In the genomic region with DNA sequence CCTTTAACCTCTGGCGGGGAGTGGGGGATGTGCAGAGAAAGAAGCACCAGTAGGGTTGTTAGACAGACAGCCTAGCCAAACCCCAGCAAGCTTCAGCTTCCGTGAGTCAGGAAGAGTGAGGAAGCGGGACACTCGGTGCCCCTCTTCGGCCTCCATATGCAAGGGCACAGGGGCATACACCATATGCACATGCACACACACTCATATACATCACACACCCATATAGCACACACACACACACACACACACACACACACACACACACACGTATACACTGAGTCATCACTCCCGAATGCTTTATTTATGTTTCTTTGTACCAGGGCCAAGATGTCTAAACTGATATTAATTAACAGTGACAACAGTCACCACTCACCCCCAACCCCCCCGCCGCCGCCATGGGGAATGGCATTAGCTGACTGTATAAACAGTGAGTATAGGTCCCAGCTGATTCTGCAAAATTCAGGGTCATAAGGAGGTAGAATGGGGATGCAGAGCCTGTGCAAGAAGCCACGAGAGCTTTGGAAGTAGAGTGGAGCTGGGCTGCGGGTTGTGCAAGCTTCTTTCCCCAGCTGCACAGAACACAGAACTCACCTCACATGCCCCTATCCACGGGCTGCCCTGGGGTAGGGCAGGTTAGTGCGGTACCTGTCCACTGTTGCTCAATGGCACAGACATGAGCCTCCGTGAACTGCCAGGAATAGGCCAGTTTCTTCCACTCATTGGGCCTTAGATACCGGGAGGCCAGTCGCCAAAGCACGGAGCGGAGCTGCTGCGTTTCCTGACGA, we compare ENCODE assay signal across 29 mouse cellular contexts. TPM values are rescaled to one million over a fixed set of nuclear protein-coding genes. Genes with fewer than 3 reads are reported as not detected.
DNase-seq lines count a peak whose midpoint lies in the region; ATAC-seq and TF ChIP-seq lines count a peak whose summit lies in the region.
"Had no signal": no experiment of that assay in that cellular context is flagged by ENCODE, and none has a peak within 500 bp of the region (broad histone marks: within the 10 kb centered on the region; RNA-seq: fewer than 3 reads in every experiment).

No protein-coding gene starts in this region.

- H3K9ac ChIP-seq in midbrain, embryonic 13.5 days (replicated peaks): 0 out of 2 replicates have a peak overlapping the region, but pooled peaks have one; percentile 23
- no peak overlapping the region for H3K9ac ChIP-seq in midbrain, postnatal 0 days (replicated peaks; ENCODE audit: low read length, poor library complexity, severe bottlenecking)
- H3K9ac ChIP-seq in forebrain, postnatal 0 days: no peak overlapping the region
- H3K9ac ChIP-seq: limb, embryonic 12.5 days; liver, postnatal 0 days had no signal

- no peak overlapping the region for H3K4me3 ChIP-seq in midbrain, embryonic 13.5 days (replicated peaks)
- H3K4me3 ChIP-seq in midbrain, postnatal 0 days (ENCODE audit: low read depth, low read length): no peak overlapping the region
- H3K4me3 ChIP-seq in forebrain, postnatal 0 days (ENCODE audit: low read depth, low read length): no peak overlapping the region
- H3K4me3 ChIP-seq: forebrain, embryonic 10.5 days; limb, embryonic 12.5 days had no signal

- H3K27ac ChIP-seq in midbrain, embryonic 13.5 days: no peak overlapping the region
- H3K27ac ChIP-seq in midbrain, postnatal 0 days (ENCODE audit: low read depth, low read length): no peak overlapping the region
- H3K27ac ChIP-seq in forebrain, postnatal 0 days (ENCODE audit: low read depth, low read length): no peak overlapping the region
- H3K27ac ChIP-seq: forebrain, embryonic 10.5 days; limb, embryonic 12.5 days had no signal

- no peaks in the 10 kb centered on the region for H3K4me1 ChIP-seq in midbrain, embryonic 13.5 days (replicated peaks)
- no peaks in the 10 kb centered on the region for H3K4me1 ChIP-seq in midbrain, postnatal 0 days (ENCODE audit: insufficient read depth, low read length)
- H3K4me1 ChIP-seq in forebrain, postnatal 0 days (ENCODE audit: insufficient read depth): no peaks in the 10 kb centered on the region
- H3K4me1 ChIP-seq: forebrain, embryonic 10.5 days; limb, embryonic 12.5 days had no signal

- 87% methylated on average over 21 of the region's 21 CpGs for WGBS in midbrain, embryonic 13.5 days
- 83% methylated on average over 21 of the region's 21 CpGs for WGBS in midbrain, postnatal 0 days
- WGBS in forebrain, postnatal 0 days: 85% methylated on average over 21 of the region's 21 CpGs

- DNase-seq in adrenal gland, postnatal 25 days: peak; percentile 25
- DNase-seq in adrenal gland, adult 18-20 months (ENCODE audit: low spot score in 2 of 2): no peak
- DNase-seq in midbrain, postnatal 0 days (ENCODE audit: low spot score): no peak
- peak; percentile 71 for DNase-seq in Muller cell, postnatal 12 days (ENCODE audit: inconsistent ontology term)
- peak; percentile 70 for DNase-seq in retina, postnatal 1 day
- DNase-seq in left cerebral cortex, adult 18-20 months (ENCODE audit: low spot score in 2 of 2): no peak
- DNase-seq in forebrain, postnatal 0 days: no peak
- DNase-seq: cerebellum, adult 2 months; cerebellum, postnatal 36 days; kidney, adult 9 months; kidney, postnatal 25 days; layer of hippocampus, postnatal 36 days; right cerebral cortex, postnatal 14 days; spleen, adult 18-20 months had no signal

- H3K27me3 ChIP-seq in midbrain, embryonic 13.5 days: no peaks in the 10 kb centered on the region
- no peaks in the 10 kb centered on the region for H3K27me3 ChIP-seq in midbrain, postnatal 0 days (ENCODE audit: insufficient read depth, low read length)
- H3K27me3 ChIP-seq in forebrain, postnatal 0 days (ENCODE audit: insufficient read depth, low read length): no peaks in the 10 kb centered on the region
- H3K27me3 ChIP-seq: limb, embryonic 12.5 days had no signal

- no peaks in the 10 kb centered on the region for H3K36me3 ChIP-seq in midbrain, embryonic 13.5 days
- no peaks in the 10 kb centered on the region for H3K36me3 ChIP-seq in midbrain, postnatal 0 days (ENCODE audit: insufficient read depth, low read length)
- H3K36me3 ChIP-seq in forebrain, postnatal 0 days (ENCODE audit: insufficient read depth): no peaks in the 10 kb centered on the region
- H3K36me3 ChIP-seq: forebrain, embryonic 10.5 days; limb, embryonic 12.5 days had no signal

- no peak for ATAC-seq in midbrain, embryonic 13.5 days
- ATAC-seq in midbrain, postnatal 0 days (ENCODE audit: low FRiP score): no peak
- no peak for ATAC-seq in forebrain, postnatal 0 days
- ATAC-seq: forebrain, embryonic 16.5 days; hindbrain, embryonic 16.5 days; intestine, embryonic 16.5 days; liver, postnatal 0 days had no signal

- no peaks in the 10 kb centered on the region for H3K9me3 ChIP-seq in midbrain, embryonic 13.5 days
- no peaks in the 10 kb centered on the region for H3K9me3 ChIP-seq in midbrain, postnatal 0 days (ENCODE audit: low read length)
- no peaks in the 10 kb centered on the region for H3K9me3 ChIP-seq in forebrain, postnatal 0 days (ENCODE audit: low read length)
- H3K9me3 ChIP-seq: forebrain, embryonic 10.5 days; limb, embryonic 12.5 days had no signal

- no peak for TF ChIP-seq CTCF in midbrain, postnatal 0 days (IDR thresholded peaks at IDR 0.05)
- no peak for TF ChIP-seq CTCF in forebrain, postnatal 0 days (IDR thresholded peaks at IDR 0.05; ENCODE audit: low read depth)

- H3K4me2 ChIP-seq in midbrain, embryonic 13.5 days (replicated peaks): no peak overlapping the region
- no peak overlapping the region for H3K4me2 ChIP-seq in midbrain, postnatal 0 days (ENCODE audit: low read depth, low read length, poor library complexity, severe bottlenecking)
- H3K4me2 ChIP-seq in forebrain, postnatal 0 days (ENCODE audit: low read depth): no peak overlapping the region
- H3K4me2 ChIP-seq: limb, embryonic 12.5 days; liver, embryonic 11.5 days; midbrain, embryonic 11.5 days had no signal

RNA-seq across cellular contexts. Expression of gene Ankdd1a, which starts 17.1 kb away (rescaled TPM):
- 2.1 and 3.5 TPM in 2 replicates for total RNA-seq in adrenal gland, postnatal 25 days (2021)
- 1 to 10 TPM in 1 of 2 experiments, under 1 TPM in 1; 0.35 to 1.6 TPM for total RNA-seq in adrenal gland, adult 18-20 months (2021)
- polyA plus RNA-seq in midbrain, embryonic 13.5 days (2015; fragmentation: Nextera tagmentation; extraction: Ambion mirVana): 0.63 and 0.72 TPM in 2 replicates
- total RNA-seq in midbrain, postnatal 0 days (2014; rRNA removed): 5.4 and 5.5 TPM in 2 replicates
- 1.4 TPM in 2 replicates for polyA plus RNA-seq in midbrain, postnatal 0 days (2015; fragmentation: Nextera tagmentation; extraction: Ambion mirVana)
- total RNA-seq in left cerebral cortex, adult 18-20 months (2021): 1 to 10 TPM; 2.3 to 3.7 TPM
- total RNA-seq in forebrain, postnatal 0 days (2014; rRNA removed): 3.3 TPM in 2 replicates
- 0.25 and 0.50 TPM in 2 replicates for polyA plus RNA-seq in forebrain, postnatal 0 days (2015; fragmentation: Nextera tagmentation; extraction: Ambion mirVana)
- total RNA-seq: gastrocnemius, adult 18-20 months; gastrocnemius, postnatal 4 days; hematopoietic stem cell, adult 5-6 weeks; megakaryocyte progenitor cell, adult 5-6 weeks; MEL had no signal
- polyA plus RNA-seq: forebrain, embryonic 10.5 days; heart, embryonic 16.5 days; intestine, embryonic 16.5 days; limb, embryonic 12.5 days; liver, embryonic 11.5 days; liver, postnatal 0 days; midbrain, embryonic 11.5 days had no signal

RNA-seq across cellular contexts. Expression of gene Spg21, which starts 42.2 kb away (rescaled TPM):
- 42.3 and 54.8 TPM in 2 replicates for total RNA-seq in adrenal gland, postnatal 25 days (2021)
- 10 to 100 TPM; 53.2 to 64.3 TPM for total RNA-seq in adrenal gland, adult 18-20 months (2021)
- 138 and 140 TPM in 2 replicates for polyA plus RNA-seq in midbrain, embryonic 13.5 days (2015; fragmentation: Nextera tagmentation; extraction: Ambion mirVana)
- 79.3 and 80.1 TPM in 2 replicates for total RNA-seq in midbrain, postnatal 0 days (2014; rRNA removed)
- 99.4 and 103 TPM in 2 replicates for polyA plus RNA-seq in midbrain, postnatal 0 days (2015; fragmentation: Nextera tagmentation; extraction: Ambion mirVana)
- 10 to 100 TPM; 27.6 to 34.9 TPM for total RNA-seq in left cerebral cortex, adult 18-20 months (2021)
- total RNA-seq in forebrain, postnatal 0 days (2014; rRNA removed): 62.0 and 92.1 TPM in 2 replicates
- 121 and 133 TPM in 2 replicates for polyA plus RNA-seq in forebrain, postnatal 0 days (2015; fragmentation: Nextera tagmentation; extraction: Ambion mirVana)

Comparison
In these comparisons a context has a peak if more than half of its experiments do, and no peak if none do; other contexts are left out.
1. DNase-seq: peak in adrenal gland, postnatal 25 days (single experiment), Muller cell, postnatal 12 days (single experiment) and retina, postnatal 1 day (single experiment); none in adrenal gland, adult 18-20 months (0 of 2), midbrain, postnatal 0 days (single experiment), left cerebral cortex, adult 18-20 months (0 of 2) and forebrain, postnatal 0 days (single experiment).